Mouse (Mus musculus) kidney, postnatal 0 days (tissue): ENCODE measurements around the gene Atp5h. TPM values are rescaled to one million over a fixed set of nuclear protein-coding genes. Genes with fewer than 3 reads are reported as not detected.
A peak's percentile ranks its signal among the peaks of the same experiment; 100 is the strongest.

Source experiments
- ATAC-seq: fragments of 200-750 bp; cut with Nextera tagmentation; replicated peaks from 2 replicates; pipeline ENCODE4 v1.8.0; 2017; ENCODE audit warnings: low read depth, moderate number of reproducible peaks, moderate TSS enrichment, moderate library complexity; ENCODE audit not compliant: low FRiP score
- DNase-seq: peaks from one replicate; pipeline ENCODE4 v3.0.0-alpha.2; 2016; ENCODE audit warnings: low spot score
- H3K27ac ChIP-seq: fragments of 300-500 bp; sonication (generic); 2 replicates; pipeline ENCODE4 v1.5.1; 2014; ENCODE audit warnings: mild to moderate bottlenecking
- H3K27me3 ChIP-seq: fragments of 300-500 bp; sonication (generic); 2 replicates; pipeline ENCODE4 v1.6.1; 2014; ENCODE audit warnings: low read length, mixed read lengths; ENCODE audit not compliant: insufficient read depth
- H3K36me3 ChIP-seq: fragments of 300-500 bp; sonication (generic); 2 replicates; pipeline ENCODE4 v1.6.1; 2014; ENCODE audit warnings: low read length, mixed read lengths; ENCODE audit not compliant: insufficient read depth
- H3K4me1 ChIP-seq: fragments of 300-500 bp; sonication (generic); replicated peaks from 2 replicates; pipeline ENCODE4 v1.6.1; 2014; ENCODE audit warnings: antibody characterized with exemption, low read length, mixed read lengths; ENCODE audit not compliant: insufficient read depth
- H3K4me2 ChIP-seq: fragments of 300-500 bp; sonication (generic); 2 replicates; pipeline ENCODE4 v1.6.1; 2014; ENCODE audit warnings: mild to moderate bottlenecking, low read length, moderate library complexity, mixed read lengths
- H3K4me3 ChIP-seq: fragments of 300-500 bp; sonication (generic); replicated peaks from 2 replicates; pipeline ENCODE4 v1.5.1; 2014; ENCODE audit warnings: low read depth, low read length
- H3K9ac ChIP-seq: fragments of 300-500 bp; sonication (generic); 2 replicates; pipeline ENCODE4 v1.6.1; 2014; ENCODE audit warnings: low read depth, low read length
- H3K9me3 ChIP-seq: fragments of 300-500 bp; sonication (generic); replicated peaks from 2 replicates; pipeline ENCODE4 v1.6.1; 2016; ENCODE audit warnings: low read length, inconsistent platforms, mixed read lengths
- CTCF ChIP-seq: IDR thresholded peaks from 2 replicates; pipeline ENCODE4 v1.5.1; 2016; ENCODE audit warnings: antibody characterized with exemption, low read depth, mild to moderate bottlenecking, moderate library complexity
- WGBS: fragments of 180-500 bp; shearing (Covaris S2); extraction: QIAGEN DNeasy Blood & Tissue Kit; methylation state at CpG from one replicate; pipeline ENCODE4 v1.1.7; 2014; 5-methylcytosine and 5-hydroxymethylcytosine counted together
- polyA plus RNA-seq: library from polyadenylated mRNA; unstranded; fragments of >200 nt; fragmentation: Nextera tagmentation; extraction: Ambion mirVana; gene quantifications from 2 replicates; pipeline ENCODE4 v1.2.1, GENCODE M21; 2015

Atp5h gene
- polyA plus RNA-seq, 1 experiment from 2014 or later: 1,578 TPM

DNA sequence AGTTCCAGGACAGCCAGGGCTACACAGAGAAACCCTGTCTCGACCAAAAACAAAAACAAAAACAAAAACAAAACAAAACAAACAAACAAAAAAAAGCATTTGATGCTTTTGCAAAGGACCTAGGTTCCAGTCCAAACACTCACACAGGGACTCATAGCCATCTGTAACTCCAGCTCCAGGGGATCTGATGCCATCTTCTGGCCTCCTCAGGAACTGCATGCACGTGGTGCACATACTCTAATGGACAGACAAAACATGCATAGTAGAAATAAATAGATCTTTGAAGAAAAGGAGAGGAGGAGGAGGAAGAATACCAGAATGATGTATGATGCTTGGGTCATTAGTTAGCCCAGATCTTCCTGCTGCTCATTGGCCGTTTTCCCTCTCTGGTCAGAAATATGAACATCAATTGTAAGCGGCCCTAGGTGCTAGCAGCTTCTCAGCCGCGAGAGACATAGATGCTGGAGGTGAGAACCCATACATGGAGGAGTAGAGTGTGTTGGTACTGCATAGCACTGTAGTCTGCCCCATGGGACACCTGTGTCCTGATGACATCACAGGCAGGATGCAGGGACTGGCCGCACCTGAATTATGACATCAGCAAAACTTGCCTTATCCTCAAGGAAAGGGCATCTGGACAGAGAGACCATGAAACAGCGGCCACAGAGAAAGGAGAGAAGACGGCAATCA lies 20.3 kb upstream of the Atp5h start, which contains the start of gene Trim80:
TSS of gene Trim80 (plus strand) at position 640 of the 690 bp plus-strand sequence.
- H3K27ac ChIP-seq: no peak within 1 kb of the TSS
- peak; percentile 43; the same call in 1 of the 2 replicates for TF ChIP-seq CTCF
- no peak within 1 kb of the TSS for H3K4me3 ChIP-seq
- no peak within 1 kb of the TSS for H3K9ac ChIP-seq
- no peak for DNase-seq
- H3K36me3 ChIP-seq: no peaks in the 10 kb centered on the region
- no peaks in the 10 kb centered on the region for H3K9me3 ChIP-seq
- H3K27me3 ChIP-seq: no peaks in the 10 kb centered on the region
- H3K4me2 ChIP-seq: no peak within 1 kb of the TSS
- peaks cover 5% of the 10 kb centered on the region; the same call in 1 of the 2 replicates for H3K4me1 ChIP-seq
- WGBS: 96% methylated on average over 9 of the region's 9 CpGs
- ATAC-seq: no peak

DNA sequence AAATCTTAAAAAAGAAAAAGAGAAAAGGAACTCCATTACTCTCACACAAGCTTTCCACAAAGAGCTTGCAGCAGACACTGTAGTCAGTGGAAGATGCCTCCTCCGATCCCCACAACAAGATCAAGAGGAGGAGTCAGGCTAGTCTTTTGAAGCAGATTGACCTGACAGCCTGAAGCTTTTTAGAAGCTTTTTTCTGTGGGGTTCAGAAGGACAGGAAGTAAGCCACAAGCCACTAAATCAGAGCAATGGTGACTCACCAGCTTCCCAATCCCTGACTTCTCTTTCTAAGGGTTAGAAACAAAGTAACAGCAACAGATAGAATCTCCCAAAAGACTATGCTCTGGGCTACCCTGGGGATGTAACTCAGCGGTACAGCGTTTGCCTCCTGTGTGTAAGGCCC lies 19.6 kb upstream of the Atp5h start:
- 56% methylated on average over 3 of the region's 3 CpGs for WGBS
- peak; percentile 45 for DNase-seq
- H3K4me1 ChIP-seq: peaks cover 5% of the 10 kb centered on the region; the same call in 1 of the 2 replicates
- no peak overlapping the region for H3K4me2 ChIP-seq
- no peaks in the 10 kb centered on the region for H3K9me3 ChIP-seq
- no peak overlapping the region for H3K27ac ChIP-seq
- H3K9ac ChIP-seq: no peak overlapping the region
- no peak overlapping the region for H3K4me3 ChIP-seq
- ATAC-seq: no peak
- no peaks in the 10 kb centered on the region for H3K36me3 ChIP-seq
- H3K27me3 ChIP-seq: no peaks in the 10 kb centered on the region
- TF ChIP-seq CTCF: no peak

DNA sequence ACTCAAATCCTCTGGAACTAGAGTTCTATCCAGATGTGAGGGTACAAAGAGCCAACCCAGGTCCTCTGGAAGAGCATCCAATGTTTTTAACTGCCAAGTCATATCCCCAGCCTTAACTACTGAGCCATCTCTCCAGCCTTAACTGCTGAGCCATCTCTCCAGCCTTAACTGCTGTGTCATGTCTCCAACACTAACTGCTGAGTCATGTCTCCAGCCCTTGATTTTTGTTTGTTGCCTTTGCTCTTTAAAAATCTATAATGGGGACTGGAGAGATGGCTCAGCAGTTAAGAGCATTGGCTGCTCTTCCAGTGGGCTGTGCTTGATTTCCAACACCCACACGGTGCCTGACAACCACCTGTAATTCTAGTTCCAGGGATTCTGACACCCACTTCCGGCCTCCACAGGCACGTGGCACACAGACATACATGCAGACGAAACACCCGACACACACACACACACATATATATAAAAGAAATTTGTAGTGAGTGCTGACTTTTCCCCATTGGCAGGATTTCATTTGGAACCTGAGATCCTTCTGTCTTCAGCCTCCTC lies 17.9 kb upstream of the Atp5h start:
- no peak for TF ChIP-seq CTCF

DNA sequence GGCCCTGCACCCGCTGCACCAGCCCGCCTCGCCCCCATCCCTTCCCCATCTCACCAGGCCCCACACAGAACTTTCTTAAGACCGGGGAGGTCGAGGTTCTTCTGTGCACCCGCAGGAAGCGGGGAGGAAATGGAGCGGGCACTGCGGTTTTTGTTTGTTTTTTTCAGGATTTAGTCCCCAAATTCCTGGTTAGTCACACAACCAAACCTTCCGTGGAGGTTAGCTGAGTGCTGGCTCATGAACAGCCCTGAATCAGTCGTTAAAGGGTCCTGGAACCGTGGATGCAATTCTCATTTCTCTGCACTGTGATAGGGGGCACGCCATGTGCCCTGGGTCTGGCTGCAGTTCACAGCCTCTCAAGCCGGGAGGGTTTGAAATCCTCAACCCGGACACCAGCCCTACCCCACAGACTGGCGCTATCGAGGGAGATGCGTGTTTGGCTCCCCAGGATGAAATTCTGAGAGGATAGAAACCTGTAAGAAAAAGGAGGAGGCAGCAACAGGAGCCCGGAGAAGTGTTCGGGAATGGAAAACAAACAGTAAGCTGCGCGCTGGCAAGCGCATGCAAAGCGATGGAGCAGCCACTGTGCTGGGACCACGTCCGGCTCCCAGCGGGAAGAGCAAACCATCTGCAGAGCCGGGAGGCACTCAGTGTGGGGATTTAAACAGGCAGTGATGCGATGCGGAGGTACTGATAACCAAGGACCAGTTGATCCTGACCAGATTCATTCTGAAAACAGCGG lies 16.0 kb upstream of the Atp5h start:
- Histone ChIP-seq H3K27me3 (no peaks in the 10 kb centered on the region), H3K27ac (no peak overlapping the region), H3K4me1 (peaks cover 5% of the 10 kb centered on the region; the same call in 1 of the 2 replicates), H3K9ac (peak overlapping the region; percentile 38; the same call in 1 of the 2 replicates), H3K36me3 (peaks cover 15% of the 10 kb centered on the region; the same call in 1 of the 2 replicates), H3K4me3 (0 out of 2 replicates have a peak overlapping the region, but pooled peaks have one; percentile 5), H3K9me3 (no peaks in the 10 kb centered on the region), H3K4me2 (peak overlapping the region; percentile 52)
- no peak for TF ChIP-seq CTCF
- no peak for ATAC-seq
- 4% methylated on average over 31 of the region's 31 CpGs for WGBS
- peak; percentile 57 for DNase-seq

More for the DNA sequence above, 17.9 kb upstream of the Atp5h start:
- H3K4me3 ChIP-seq: no peak overlapping the region
- no peaks in the 10 kb centered on the region for H3K9me3 ChIP-seq
- DNase-seq (no peak), ATAC-seq (no peak)
- no peak overlapping the region for H3K9ac ChIP-seq
- H3K4me2 ChIP-seq: no peak overlapping the region
- H3K4me1 ChIP-seq: peaks cover 5% of the 10 kb centered on the region; the same call in 1 of the 2 replicates
- H3K36me3 ChIP-seq: no peaks in the 10 kb centered on the region
- no peak overlapping the region for H3K27ac ChIP-seq
- no peaks in the 10 kb centered on the region for H3K27me3 ChIP-seq
- 67% methylated on average over 5 of the region's 5 CpGs for WGBS

DNA sequence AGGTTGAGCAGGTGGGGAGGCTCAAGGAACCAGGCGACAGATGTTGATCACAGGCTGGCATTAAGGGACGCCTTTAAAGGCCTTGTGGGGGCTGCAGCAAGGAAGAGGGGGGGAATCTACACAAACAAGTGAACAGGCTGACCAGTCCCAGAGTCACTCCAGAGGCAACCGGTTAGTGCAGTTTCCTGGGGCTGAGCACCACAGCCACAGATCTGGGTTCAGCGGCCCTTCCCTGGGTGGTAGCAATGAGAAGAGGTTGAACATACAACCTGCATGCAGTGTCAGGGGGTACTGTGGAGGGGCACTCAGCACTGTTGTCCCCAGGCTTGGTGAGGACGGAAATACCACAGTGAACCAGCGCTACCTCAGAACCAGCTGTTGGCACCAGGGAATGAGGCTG lies 13.6 kb upstream of the Atp5h start:
- Histone ChIP-seq H3K9ac (no peak overlapping the region), H3K4me3 (no peak overlapping the region), H3K27ac (peak overlapping the region; percentile 47; the same call in 1 of the 2 replicates), H3K4me1 (peaks cover 5% of the 10 kb centered on the region; the same call in 1 of the 2 replicates), H3K9me3 (no peaks in the 10 kb centered on the region), H3K36me3 (peaks cover 38% of the 10 kb centered on the region), H3K4me2 (no peak overlapping the region), H3K27me3 (no peaks in the 10 kb centered on the region)
- DNase-seq (no peak), ATAC-seq (no peak)
- no peak for TF ChIP-seq CTCF
- 63% methylated on average over 6 of the region's 6 CpGs for WGBS

DNA sequence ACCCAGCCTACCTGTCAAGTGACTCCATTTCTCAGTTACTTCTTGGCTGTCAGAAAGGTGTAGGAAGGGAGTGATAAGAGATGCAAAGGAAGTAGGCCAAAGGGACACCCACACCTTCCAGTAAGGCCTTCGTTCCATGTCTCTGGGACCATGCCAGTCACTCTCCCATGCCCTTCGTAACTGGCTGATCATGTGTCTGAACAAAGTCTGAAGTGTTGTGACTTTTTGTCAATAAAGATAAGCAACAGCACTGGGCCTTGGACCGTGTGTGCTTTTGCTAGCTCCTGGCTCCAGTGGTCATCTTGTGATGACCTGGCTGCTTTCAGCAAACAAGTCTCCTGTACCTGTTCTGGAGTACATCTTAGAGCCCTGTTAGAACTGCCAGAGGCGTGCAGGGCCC lies 13.1 kb upstream of the Atp5h start:
- H3K4me3 ChIP-seq: no peak overlapping the region
- H3K4me1 ChIP-seq: peaks cover 5% of the 10 kb centered on the region; the same call in 1 of the 2 replicates
- 0 out of 2 replicates have a peak overlapping the region, but pooled peaks have one; percentile 47 for H3K27ac ChIP-seq
- H3K9me3 ChIP-seq: no peaks in the 10 kb centered on the region
- H3K4me2 ChIP-seq: no peak overlapping the region
- no peak for DNase-seq
- ATAC-seq: no peak
- H3K27me3 ChIP-seq: no peaks in the 10 kb centered on the region
- no peak for TF ChIP-seq CTCF
- H3K36me3 ChIP-seq: peaks cover 38% of the 10 kb centered on the region
- H3K9ac ChIP-seq: no peak overlapping the region
- whole genome bisulfite sequencing: 69% methylated on average over 4 of the region's 4 CpGs
